Mouse (Mus musculus): ENCODE results near the gene Spg7. TPM values are rescaled to one million over a fixed set of nuclear protein-coding genes. Genes with fewer than 3 reads are reported as not detected.
"Not testable (repeated sequence)": the region's sequence is repeated elsewhere in the genome, so short reads cannot be mapped to it uniquely, and the experiment has no call there.

Gene Spg7
- total RNA-seq, 2 experiments from 2014 or later, result 61.0 to 63.2 TPM

DNA sequence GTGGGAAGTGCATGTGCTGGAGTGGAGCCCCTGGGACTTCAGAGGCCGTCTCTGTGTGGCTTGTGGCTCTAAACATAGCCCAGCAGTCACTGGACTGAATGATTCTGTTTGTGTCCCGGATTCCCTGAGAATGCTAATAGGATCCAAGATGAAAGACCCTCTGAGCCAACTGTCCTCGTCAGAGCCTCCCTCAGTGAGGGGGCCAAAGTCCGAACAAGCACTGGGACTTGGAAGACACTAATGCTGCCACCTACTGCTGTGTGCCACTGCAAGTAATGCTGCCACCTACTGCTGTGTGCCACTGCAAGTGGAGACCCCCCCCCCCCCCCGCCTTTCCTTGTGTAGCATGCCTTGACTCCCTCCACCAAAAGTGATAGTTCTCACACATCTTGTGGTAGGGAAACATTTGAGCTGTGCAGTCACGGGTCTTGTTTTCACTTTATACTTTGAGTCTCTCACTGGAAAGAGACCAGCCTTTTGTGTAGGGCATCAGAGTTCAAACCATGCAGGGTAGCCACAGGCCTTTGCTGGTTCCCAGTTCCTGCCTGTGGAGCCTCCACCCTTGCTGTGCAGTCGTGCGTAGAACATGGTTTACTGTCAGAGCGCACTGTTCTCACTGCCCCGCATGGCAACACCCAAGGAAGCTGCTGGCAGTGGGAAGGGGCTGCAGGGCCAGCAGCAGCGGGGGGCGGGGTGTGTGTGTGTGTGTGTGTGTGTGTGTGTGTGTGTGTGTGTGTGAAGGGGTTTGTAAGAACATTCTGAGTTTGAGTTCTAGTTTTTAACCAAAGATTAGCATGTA is 35.2 kb downstream of the Spg7 start:
- DNase-seq (ENCODE audit: low spot score in 2 of 2), result no peak

- DNase-seq (ENCODE audit: low spot score in 2 of 2), result no peak
Measured at GRCm38 (mm10) chr8:123100288-123100687, 37.5 kb downstream of the Spg7 start.

DNA sequence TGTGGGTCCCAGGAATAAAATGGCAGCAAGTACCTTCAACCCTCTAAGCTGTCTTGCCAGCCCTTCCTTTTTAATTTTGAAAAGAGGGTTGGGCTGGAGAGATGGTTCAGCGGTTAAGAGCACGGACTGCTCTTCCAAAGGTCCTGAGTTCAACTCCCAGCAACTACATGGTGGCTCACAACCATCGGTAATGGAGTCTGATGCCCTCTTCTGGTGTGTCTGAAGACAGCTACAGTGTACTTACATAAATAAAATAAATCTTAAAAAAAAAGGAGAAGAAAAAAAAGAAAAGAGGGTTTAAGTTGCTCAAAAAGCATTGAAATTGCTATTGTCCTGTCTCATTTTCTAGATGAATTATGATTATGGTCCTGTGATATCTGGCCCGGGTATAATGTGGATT is 38.5 kb downstream of the Spg7 start:
- no peak for DNase-seq (ENCODE audit: low spot score in 2 of 2)

- DNase-seq (ENCODE audit: low spot score in 2 of 2), result peak; percentile 94 to 98
Measured at GRCm38 (mm10) chr8:123101735-123102685, 39.3 kb downstream of the Spg7 start, which contains the start of gene Rpl13. Gene Rpl13, plus strand, starts transcription at chr8:123102350.

GRCm38 (mm10) chr8:123102855-123103254 is 40.1 kb downstream of the Spg7 start:
- DNase-seq (ENCODE audit: low spot score in 2 of 2), result not testable (repeated sequence)

GRCm38 (mm10) chr8:123103285-123103684 is 40.5 kb downstream of the Spg7 start:
- DNase-seq (ENCODE audit: low spot score in 2 of 2), result no peak

DNA sequence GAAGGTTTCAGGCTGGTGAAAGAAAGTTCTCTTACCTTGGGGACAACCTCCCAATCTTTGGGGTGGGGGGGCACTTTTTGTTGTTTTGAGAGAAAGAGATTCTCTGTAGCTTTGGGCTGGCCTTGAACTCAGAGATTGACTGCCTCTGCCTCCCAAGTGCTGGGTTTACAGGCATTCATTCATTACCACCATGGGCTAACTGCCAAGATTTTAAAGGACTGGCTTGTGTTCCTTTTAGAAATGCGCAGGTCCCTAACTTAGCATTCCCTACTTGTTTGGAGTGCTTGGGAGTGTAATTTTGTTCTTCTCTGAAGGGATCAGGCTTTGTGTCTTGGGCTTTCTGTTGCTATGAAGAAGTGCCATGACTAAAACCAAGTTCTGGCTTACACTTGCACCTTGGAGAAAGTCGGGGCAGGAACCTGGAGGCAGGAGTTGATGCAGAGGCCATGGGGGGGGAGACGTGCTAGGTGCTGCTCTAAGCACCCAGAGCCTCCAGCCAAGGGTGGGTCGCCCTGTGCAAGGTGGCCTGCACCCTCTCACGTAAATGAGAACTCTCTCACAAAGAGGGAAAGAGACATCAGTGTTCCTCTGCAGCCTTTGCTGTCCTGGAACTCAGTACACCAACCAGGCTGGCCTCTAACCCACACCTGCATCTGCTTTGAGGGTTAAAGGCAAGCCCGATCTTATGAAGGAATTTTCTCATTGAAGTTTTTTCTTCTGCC is 41.5 kb downstream of the Spg7 start:
- DNase-seq (ENCODE audit: low spot score in 2 of 2), result no peak

GRCm38 (mm10) chr8:123105553-123106326 is 43.0 kb downstream of the Spg7 start:
- no peak for DNase-seq (ENCODE audit: low spot score in 2 of 2)

GRCm38 (mm10) chr8:123106531-123106930 is 43.8 kb downstream of the Spg7 start:
- DNase-seq (ENCODE audit: low spot score in 2 of 2), result no peak

DNA sequence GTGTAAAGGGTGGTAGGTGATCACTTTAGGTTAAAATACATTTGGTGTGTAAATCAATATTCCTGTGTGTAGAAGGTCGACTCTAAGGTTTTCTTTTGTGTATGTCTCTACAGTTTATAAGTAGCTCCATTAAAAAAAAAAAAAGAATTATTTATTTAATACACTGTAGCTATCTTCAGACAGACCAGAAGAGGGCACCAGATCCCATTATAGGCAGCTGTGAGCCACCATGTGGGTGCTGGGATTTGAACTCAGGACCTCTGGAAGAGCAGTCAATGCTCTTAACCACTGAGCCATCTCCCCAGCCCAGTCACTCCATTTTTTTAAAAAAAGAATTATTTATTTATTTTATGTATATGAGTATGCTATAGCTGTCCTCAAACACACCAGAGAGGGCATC is 45.3 kb downstream of the Spg7 start:
- DNase-seq (ENCODE audit: low spot score in 2 of 2), result no peak

GRCm38 (mm10) chr8:123108953-123109352 is 46.2 kb downstream of the Spg7 start:
- DNase-seq (ENCODE audit: low spot score in 2 of 2), result no peak

GRCm38 (mm10) chr8:123110649-123111048 is 47.9 kb downstream of the Spg7 start:
- peak in 1 of 2 experiments; percentile 49 for DNase-seq (ENCODE audit: low spot score in 2 of 2)

GRCm38 (mm10) chr8:123112892-123113291 is 50.1 kb downstream of the Spg7 start:
- DNase-seq (ENCODE audit: low spot score in 2 of 2), result no peak

- DNase-seq (ENCODE audit: low spot score in 2 of 2), result no peak
Measured at GRCm38 (mm10) chr8:123113908-123114469, 51.2 kb downstream of the Spg7 start.

DNA sequence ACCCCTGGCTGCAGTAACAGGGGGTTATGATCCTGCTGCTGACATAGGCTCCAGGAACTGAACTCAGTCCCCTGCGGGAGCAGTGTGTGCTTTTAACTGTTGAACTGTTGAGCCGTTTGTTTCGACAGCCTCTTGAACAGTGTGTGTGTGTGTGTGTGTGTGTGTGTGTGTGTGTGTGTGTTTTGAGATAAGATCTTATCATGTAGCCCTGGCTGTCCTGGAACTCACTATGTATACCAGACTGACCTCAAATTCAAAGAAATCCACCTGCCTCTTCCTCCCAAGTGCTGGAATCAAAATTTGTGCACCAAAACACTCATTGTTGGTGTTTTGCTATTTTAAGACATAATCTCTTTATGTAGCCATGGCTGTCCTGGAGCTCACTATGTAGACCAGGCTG is 51.9 kb downstream of the Spg7 start:
- DNase-seq (ENCODE audit: low spot score in 2 of 2), result no peak

DNA sequence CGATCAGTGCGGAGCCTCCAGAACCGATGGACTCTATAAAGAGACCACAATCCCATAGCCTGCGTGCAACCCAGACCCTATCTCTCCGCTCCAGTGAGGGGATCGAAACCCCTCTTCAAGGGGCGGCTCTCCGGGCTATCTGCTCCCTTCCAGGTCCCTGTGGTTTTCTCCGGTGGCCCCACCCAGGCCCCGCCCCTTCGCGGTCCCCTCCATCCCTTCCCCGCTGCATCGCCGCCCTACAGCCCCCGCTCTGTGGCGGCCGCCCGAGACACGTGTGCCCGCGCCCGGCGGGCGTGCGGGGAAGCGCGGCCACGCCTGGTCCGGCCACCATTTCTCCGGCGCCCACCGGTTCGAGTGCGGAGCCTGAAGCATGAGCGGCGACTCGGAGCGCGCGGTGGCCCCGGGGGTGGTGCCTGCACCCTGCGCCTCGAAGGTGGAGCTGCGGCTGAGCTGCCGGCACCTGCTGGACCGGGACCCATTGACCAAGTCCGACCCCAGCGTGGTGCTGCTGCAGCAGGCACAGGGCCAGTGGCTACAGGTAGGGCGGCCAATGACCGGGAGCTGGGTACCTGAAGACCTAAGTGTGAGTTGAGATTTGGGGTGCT is 54.5 kb downstream of the Spg7 start, which contains the start of gene Cpne7:
Gene Cpne7 (plus strand): TSS at position 248 of the 605 bp plus-strand sequence.
- no peak for DNase-seq (ENCODE audit: low spot score in 2 of 2)

GRCm38 (mm10) chr8:123117744-123118143 is 55.0 kb downstream of the Spg7 start:
- DNase-seq (ENCODE audit: low spot score in 2 of 2), result no peak

DNA sequence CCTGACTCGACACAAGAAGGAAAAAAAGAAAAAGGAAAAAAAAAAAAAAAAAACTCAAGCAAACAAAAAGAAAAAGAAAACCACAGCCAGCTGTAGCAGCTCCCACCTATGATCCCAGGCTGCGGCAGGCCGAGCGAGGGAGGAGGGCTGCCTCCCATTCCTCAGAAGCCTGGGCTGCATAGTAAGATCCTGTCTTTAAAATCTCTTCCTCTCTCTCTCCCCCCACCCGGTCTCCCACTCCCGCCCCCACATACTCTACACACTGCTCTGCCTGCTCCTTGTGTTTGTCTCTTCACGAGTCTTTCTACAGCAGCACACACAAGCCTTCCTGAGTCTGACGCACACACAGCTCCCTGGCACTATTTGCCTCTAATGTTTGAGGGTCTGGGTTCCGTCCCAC is 59.3 kb downstream of the Spg7 start:
- no peak for DNase-seq (ENCODE audit: low spot score in 2 of 2)

- DNase-seq (ENCODE audit: low spot score in 2 of 2), result no peak
Measured at GRCm38 (mm10) chr8:123122670-123123069, 59.9 kb downstream of the Spg7 start.

All from gastrocnemius, postnatal 4 days (tissue).